Mouse (Mus musculus) stomach, postnatal 0 days (tissue): ENCODE data around the gene Smoc1.

ENCODE experiments used
- CTCF ChIP-seq: IDR thresholded peaks from 2 replicates; pipeline ENCODE4 v1.5.1; 2016; ENCODE audit warnings: antibody characterized with exemption, low read depth, mild to moderate bottlenecking, moderate library complexity
- EP300 ChIP-seq: optimal IDR thresholded peaks from 2 replicates; pipeline ENCODE3; 2016; ENCODE audit warnings: antibody characterized with exemption

- TF ChIP-seq CTCF = no peak
- TF ChIP-seq EP300 = no peak
Measured at GRCm38 (mm10) chr12:81226590-81226989, 200.0 kb downstream of the Smoc1 start.
